Mouse (Mus musculus) midbrain, embryonic 11.5 days (tissue): ENCODE data around the gene Mdfic. TPM values are rescaled to one million over a fixed set of nuclear protein-coding genes. Genes with fewer than 3 reads are reported as not detected.

ENCODE experiments used
- ATAC-seq: fragments of 200-750 bp; cut with Nextera tagmentation; 2 replicates; pipeline ENCODE4 v1.8.0; 2017; ENCODE audit warnings: moderate TSS enrichment, moderate library complexity; ENCODE audit not compliant: low FRiP score
- DNase-seq: peaks from one replicate; pipeline ENCODE4 v3.0.0; 2015; ENCODE audit warnings: low spot score; ENCODE audit errors: missing footprints
- H3K27ac ChIP-seq: fragments of 300-500 bp; sonication (generic); 2 replicates; pipeline ENCODE4 v1.5.1; 2014; ENCODE audit warnings: low read depth, low read length
- H3K27me3 ChIP-seq: fragments of 300-500 bp; sonication (generic); 2 replicates; pipeline ENCODE4 v1.6.1; 2014; ENCODE audit warnings: mild to moderate bottlenecking, low read length, moderate library complexity, mixed read lengths; ENCODE audit not compliant: control insufficient read depth, insufficient read depth
- H3K36me3 ChIP-seq: fragments of 300-500 bp; sonication (generic); 2 replicates; pipeline ENCODE4 v1.6.1; 2014; ENCODE audit warnings: mild to moderate bottlenecking, low read length, moderate library complexity, mixed read lengths; ENCODE audit not compliant: control insufficient read depth, insufficient read depth
- H3K4me1 ChIP-seq: fragments of 300-500 bp; sonication (generic); 2 replicates; pipeline ENCODE4 v1.6.1; 2014; ENCODE audit warnings: low read length; ENCODE audit not compliant: control insufficient read depth, insufficient read depth
- H3K4me2 ChIP-seq: fragments of 300-500 bp; sonication (generic); 2 replicates; pipeline ENCODE4 v1.6.1; 2014; ENCODE audit warnings: mild to moderate bottlenecking, moderate library complexity
- H3K4me3 ChIP-seq: fragments of 300-500 bp; sonication (generic); 2 replicates; pipeline ENCODE4 v1.5.1; 2014; ENCODE audit warnings: low read depth, low read length
- H3K9ac ChIP-seq: fragments of 300-500 bp; sonication (generic); 2 replicates; pipeline ENCODE4 v1.6.1; 2014; ENCODE audit warnings: low read length
- H3K9me3 ChIP-seq: fragments of 300-500 bp; sonication (generic); 2 replicates; pipeline ENCODE4 v1.6.1; 2016; ENCODE audit warnings: low read length; ENCODE audit not compliant: control insufficient read depth
- WGBS: fragments of 180-500 bp; shearing (Covaris S2); extraction: QIAGEN DNeasy Blood & Tissue Kit; methylation state at CpG from one replicate; pipeline ENCODE4 v1.1.7; 2014; 5-methylcytosine and 5-hydroxymethylcytosine counted together
- polyA plus RNA-seq: library from polyadenylated mRNA; unstranded; fragments of >200 nt; fragmentation: Nextera tagmentation; extraction: Ambion mirVana; gene quantifications from 2 replicates; pipeline ENCODE4 v1.2.1, GENCODE M21; 2014

Mdfic gene
- polyA plus RNA-seq, 1 experiment from 2014 or later = 7.0 TPM

GRCm38 (mm10) chr6:15841476-15842209 lies 121.2 kb downstream of the Mdfic start:
- H3K4me1 ChIP-seq = no peaks in the 10 kb centered on the region
- H3K27ac ChIP-seq = no peak overlapping the region
- no peak overlapping the region for H3K4me2 ChIP-seq
- no peak overlapping the region for H3K4me3 ChIP-seq
- no peaks in the 10 kb centered on the region for H3K27me3 ChIP-seq
- H3K9me3 ChIP-seq = no peaks in the 10 kb centered on the region
- DNase-seq (no peak), ATAC-seq (no peak)
- H3K36me3 ChIP-seq = no peaks in the 10 kb centered on the region
- no peak overlapping the region for H3K9ac ChIP-seq
- 89% methylated on average over 5 of the region's 5 CpGs for WGBS

DNA sequence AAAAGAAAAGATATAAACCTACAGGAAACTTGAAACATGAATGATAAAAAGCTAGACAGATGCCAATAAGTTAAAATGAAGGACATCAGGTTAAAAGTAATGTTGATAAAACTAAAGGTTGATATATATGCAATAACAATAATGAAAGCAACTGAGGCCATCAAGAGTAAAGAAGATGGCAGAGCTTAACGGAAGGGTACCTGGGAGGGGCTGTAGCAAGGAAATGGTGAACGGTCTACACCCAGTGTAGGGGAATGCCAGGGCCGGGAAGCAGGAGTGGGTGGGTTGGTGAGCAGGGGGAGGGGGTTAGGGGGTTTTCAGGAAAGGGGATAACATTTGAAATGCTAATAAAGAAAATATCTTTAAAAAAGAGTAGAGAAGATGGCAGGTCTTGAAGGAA lies 122.8 kb downstream of the Mdfic start:
- ATAC-seq = no peak
- DNase-seq = no peak
- Histone ChIP-seq H3K27ac (no peak overlapping the region), H3K4me3 (no peak overlapping the region), H3K4me2 (no peak overlapping the region), H3K4me1 (no peaks in the 10 kb centered on the region), H3K9me3 (no peaks in the 10 kb centered on the region), H3K36me3 (no peaks in the 10 kb centered on the region), H3K9ac (no peak overlapping the region), H3K27me3 (no peaks in the 10 kb centered on the region)
- 93% methylated on average over 3 of the region's 3 CpGs for WGBS

- H3K27ac ChIP-seq = no peak overlapping the region
- no peaks in the 10 kb centered on the region for H3K27me3 ChIP-seq
- ATAC-seq (no peak), DNase-seq (no peak)
- WGBS = 67% methylated on average over 2 of the region's 2 CpGs
- H3K4me3 ChIP-seq = no peak overlapping the region
- H3K9ac ChIP-seq = no peak overlapping the region
- H3K4me2 ChIP-seq = no peak overlapping the region
- no peaks in the 10 kb centered on the region for H3K36me3 ChIP-seq
- no peaks in the 10 kb centered on the region for H3K9me3 ChIP-seq
- H3K4me1 ChIP-seq = no peaks in the 10 kb centered on the region
Measured at GRCm38 (mm10) chr6:15845711-15846342, 125.4 kb downstream of the Mdfic start.
